Comparison of ENCODE assay signal across 12 mouse cellular contexts in the genomic region with DNA sequence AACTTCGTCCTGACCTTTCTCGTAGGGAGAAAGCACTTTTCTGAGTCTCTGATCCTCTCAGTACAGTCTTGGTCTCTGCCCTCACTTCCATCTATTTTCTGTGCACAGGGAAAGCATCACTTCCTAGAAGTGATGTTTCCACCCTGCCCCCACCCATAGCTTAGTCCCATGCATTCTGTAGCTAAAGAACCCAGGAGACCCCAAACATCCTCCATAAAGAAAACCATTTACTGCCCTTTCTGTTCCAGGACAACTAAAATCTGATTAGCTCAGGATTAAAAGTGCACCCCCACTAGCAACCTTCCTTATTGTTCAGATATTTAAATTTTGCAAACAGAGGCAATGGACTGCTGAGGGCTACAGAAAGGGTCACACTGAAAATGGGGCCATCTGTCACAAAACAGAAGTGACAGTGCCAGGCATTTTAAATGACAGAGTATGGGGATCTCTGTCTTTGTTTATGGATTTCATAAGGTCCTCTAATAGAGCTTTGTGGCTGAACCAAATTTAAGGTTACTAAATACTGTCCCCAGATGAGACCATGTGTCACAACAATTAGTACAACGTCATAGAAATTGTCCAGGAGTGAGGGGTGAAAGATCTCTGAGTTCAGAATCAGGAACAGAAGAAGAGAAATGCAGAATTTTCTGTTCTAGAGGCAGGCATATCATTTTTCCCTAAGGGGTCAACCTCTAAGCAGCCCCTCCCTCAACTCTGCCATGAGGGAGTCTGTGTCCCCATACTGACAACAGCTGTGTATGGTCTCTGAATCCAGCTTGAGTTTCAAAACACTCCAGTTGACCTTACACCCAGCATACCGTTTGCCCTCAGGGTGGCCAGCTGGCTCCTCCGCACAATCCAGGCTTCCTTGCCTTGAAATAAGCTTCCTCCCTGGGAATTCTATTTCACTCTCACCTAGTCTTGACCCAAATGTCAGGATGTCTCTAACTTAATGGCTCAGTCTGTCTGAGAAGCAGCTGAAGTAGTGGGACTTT.
DNase-seq lines count a peak whose midpoint lies in the region; ATAC-seq lines count a peak whose summit lies in the region.
"Had no signal": no experiment of that assay in that cellular context is flagged by ENCODE, and none has a peak within 500 bp of the region (broad histone marks: within the 10 kb centered on the region; RNA-seq: fewer than 3 reads in every experiment).

No protein-coding gene starts in this region.

- no peaks in the 10 kb centered on the region for H3K9me3 ChIP-seq in embryonic facial prominence, embryonic 12.5 days
- no peaks in the 10 kb centered on the region for H3K9me3 ChIP-seq in heart, embryonic 11.5 days (replicated peaks; ENCODE audit: control insufficient read depth, low read length)
- H3K9me3 ChIP-seq: embryonic facial prominence, embryonic 13.5 days; heart, embryonic 10.5 days had no signal

- intact Hi-C loops in gastrocnemius, postnatal 14 days (cut with DNase I; ENCODE audit: low total_unique reads) = no loop called here
- intact Hi-C loops in gastrocnemius, postnatal 36 days (cut with DNase I) = no loop called here

- H3K27ac ChIP-seq in embryonic facial prominence, embryonic 12.5 days = no peak overlapping the region
- no peak overlapping the region for H3K27ac ChIP-seq in heart, embryonic 11.5 days (ENCODE audit: low read depth, low read length)
- H3K27ac ChIP-seq: embryonic facial prominence, embryonic 13.5 days; heart, embryonic 10.5 days; liver, embryonic 14.5 days had no signal

- WGBS in embryonic facial prominence, embryonic 12.5 days = 40% methylated on average over 5 of the region's 5 CpGs
- 69% methylated on average over 5 of the region's 5 CpGs for WGBS in heart, embryonic 11.5 days (ENCODE audit: insufficient replicate concordance)

- DNase-seq in gastrocnemius, postnatal 14 days = peak; percentile 9
- DNase-seq in gastrocnemius, postnatal 36 days = no peak
- DNase-seq in brain, adult 2 months (ENCODE audit: low read depth, low spot score) = peak; percentile 12
- DNase-seq in lung, postnatal 10 days = peak; percentile 39
- DNase-seq in frontal cortex, postnatal 36 days (ENCODE audit: low spot score in 2 of 2) = no peak
- DNase-seq in heart, adult 8-10 months (ENCODE audit: low spot score) = no peak
- DNase-seq: kidney, postnatal 14 days had no signal

- no peaks in the 10 kb centered on the region for H3K36me3 ChIP-seq in embryonic facial prominence, embryonic 12.5 days
- H3K36me3 ChIP-seq in heart, embryonic 11.5 days (ENCODE audit: control insufficient read depth, insufficient read depth, low read length) = no peaks in the 10 kb centered on the region
- H3K36me3 ChIP-seq: embryonic facial prominence, embryonic 13.5 days; heart, embryonic 10.5 days had no signal

- ATAC-seq in embryonic facial prominence, embryonic 12.5 days (ENCODE audit: insufficient number of reproducible peaks, insufficient read depth, low FRiP score, low TSS enrichment) = 0 out of 2 replicates have a peak, but pooled peaks have one; percentile 56
- no peak for ATAC-seq in heart, embryonic 11.5 days (replicated peaks; ENCODE audit: insufficient number of reproducible peaks, low FRiP score, low TSS enrichment)

- H3K4me2 ChIP-seq in embryonic facial prominence, embryonic 12.5 days (replicated peaks) = no peak overlapping the region
- H3K4me2 ChIP-seq in heart, embryonic 11.5 days = no peak overlapping the region
- H3K4me2 ChIP-seq: embryonic facial prominence, embryonic 13.5 days had no signal

- H3K27me3 ChIP-seq in embryonic facial prominence, embryonic 12.5 days = no peaks in the 10 kb centered on the region
- no peaks in the 10 kb centered on the region for H3K27me3 ChIP-seq in heart, embryonic 11.5 days (ENCODE audit: control insufficient read depth, insufficient read depth, low read length)
- H3K27me3 ChIP-seq: embryonic facial prominence, embryonic 13.5 days had no signal

- no peak overlapping the region for H3K4me3 ChIP-seq in embryonic facial prominence, embryonic 12.5 days
- H3K4me3 ChIP-seq in heart, embryonic 11.5 days (ENCODE audit: low read depth, low read length) = no peak overlapping the region
- H3K4me3 ChIP-seq: embryonic facial prominence, embryonic 13.5 days; heart, embryonic 10.5 days had no signal

- H3K9ac ChIP-seq in embryonic facial prominence, embryonic 12.5 days = no peak overlapping the region
- H3K9ac ChIP-seq in heart, embryonic 11.5 days (ENCODE audit: low read depth, low read length) = no peak overlapping the region
- H3K9ac ChIP-seq: embryonic facial prominence, embryonic 13.5 days; liver, embryonic 14.5 days had no signal

- peaks cover 4% of the 10 kb centered on the region; the same call in 1 of the 2 replicates for H3K4me1 ChIP-seq in embryonic facial prominence, embryonic 12.5 days
- H3K4me1 ChIP-seq in heart, embryonic 11.5 days (ENCODE audit: control insufficient read depth, insufficient read depth, low read length) = no peaks in the 10 kb centered on the region
- H3K4me1 ChIP-seq: heart, embryonic 10.5 days had no signal

Comparison
In these comparisons a context has a peak if more than half of its experiments do, and no peak if none do; other contexts are left out.
1. DNase-seq: peak in gastrocnemius, postnatal 14 days (single experiment), brain, adult 2 months (single experiment) and lung, postnatal 10 days (single experiment); none in gastrocnemius, postnatal 36 days (0 of 2), frontal cortex, postnatal 36 days (0 of 2) and heart, adult 8-10 months (single experiment).